Mouse (Mus musculus) retina, adult 2 months (tissue): ENCODE data around the gene Anapc15.

Source experiments
- DNase-seq: peaks from one replicate; pipeline ENCODE4 v3.0.0-alpha.2; 2012; ENCODE audit warnings: low read depth, low spot score

Anapc15 gene

DNA sequence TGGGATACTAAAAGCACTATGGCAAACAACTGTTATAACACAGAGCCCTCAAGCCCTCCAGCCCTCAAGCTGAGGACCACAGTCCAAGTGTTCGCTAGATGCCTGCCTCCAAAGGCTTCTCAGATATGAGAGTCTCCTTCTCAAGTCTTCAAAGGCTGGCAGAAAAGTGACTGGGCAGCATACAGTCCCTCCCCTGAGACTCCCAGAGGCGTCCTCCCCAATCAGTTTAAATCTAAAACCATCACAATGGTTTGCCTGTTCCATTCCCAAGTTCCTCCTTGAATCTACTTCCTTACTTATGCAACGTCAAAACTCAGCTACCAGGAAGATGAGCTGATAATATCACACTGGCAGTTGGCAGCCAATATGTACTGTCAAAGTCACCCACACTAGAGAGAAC lies at the start of gene Anapc15:
Anapc15 (plus strand) TSS at position 301 of the 400 bp plus-strand sequence.
- no peak for DNase-seq

DNA sequence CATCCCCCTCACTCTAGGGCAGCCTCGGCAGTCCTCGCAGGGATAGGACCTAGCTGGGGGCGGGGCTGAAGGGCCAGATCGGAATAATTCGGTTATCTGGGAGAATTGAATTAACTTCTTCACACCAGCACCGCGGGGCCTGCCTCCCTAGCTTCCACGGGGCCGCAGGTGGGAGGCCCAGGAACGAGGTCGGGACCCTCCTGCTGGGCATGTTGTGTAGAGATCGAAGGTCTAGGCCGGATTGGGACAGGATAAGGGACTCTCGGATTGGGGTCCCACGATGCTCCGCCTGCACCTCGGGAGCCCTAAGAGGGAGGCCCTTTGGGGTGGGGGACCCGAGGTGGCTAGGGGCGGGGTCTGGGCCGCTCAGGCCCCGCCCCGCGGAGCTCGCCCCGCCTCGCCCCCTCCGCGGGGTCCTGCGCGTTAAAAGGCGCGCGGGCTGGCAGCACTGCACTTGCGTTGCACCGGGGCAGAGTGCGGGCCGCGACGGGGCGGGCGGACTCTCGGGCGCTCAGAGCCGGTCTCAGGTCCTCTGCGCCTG lies 45.6 kb upstream of the Anapc15 start, which contains the start of gene Phox2a:
Phox2a (plus strand) TSS at position 453 of the 541 bp plus-strand sequence.
- no peak for DNase-seq

DNA sequence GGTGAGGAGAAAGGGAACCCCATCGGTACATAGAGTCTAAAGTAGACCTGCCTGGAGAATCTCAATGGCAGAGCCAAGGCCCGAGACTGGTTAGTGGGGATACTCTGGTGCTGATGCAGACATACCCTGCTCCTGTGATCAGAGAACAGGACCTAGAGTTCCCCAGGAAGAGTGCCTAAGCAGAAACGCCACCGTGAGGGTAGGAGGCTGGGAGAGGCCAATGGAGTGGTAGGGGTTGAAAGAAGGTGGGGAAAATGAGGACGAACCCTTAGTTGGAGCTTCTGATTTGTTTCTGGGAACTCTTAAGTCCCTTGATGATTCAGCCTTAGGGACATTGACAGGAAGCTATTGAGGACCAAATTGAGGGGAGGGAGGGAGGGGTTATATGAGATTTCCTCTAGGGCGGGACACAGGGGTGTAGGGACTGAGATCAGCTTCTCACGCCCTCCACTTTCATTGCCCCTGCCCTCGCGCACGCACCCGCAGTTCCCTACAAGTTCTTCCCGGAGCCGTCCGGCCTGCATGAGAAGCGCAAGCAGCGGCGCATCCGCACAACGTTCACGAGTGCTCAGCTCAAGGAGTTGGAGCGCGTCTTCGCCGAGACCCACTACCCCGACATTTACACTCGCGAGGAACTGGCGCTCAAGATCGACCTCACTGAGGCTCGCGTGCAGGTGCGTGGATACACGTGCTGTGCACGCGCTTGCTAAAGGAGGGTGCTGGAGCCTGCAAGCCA lies 43.1 kb upstream of the Anapc15 start:
- DNase-seq, result no peak

DNA sequence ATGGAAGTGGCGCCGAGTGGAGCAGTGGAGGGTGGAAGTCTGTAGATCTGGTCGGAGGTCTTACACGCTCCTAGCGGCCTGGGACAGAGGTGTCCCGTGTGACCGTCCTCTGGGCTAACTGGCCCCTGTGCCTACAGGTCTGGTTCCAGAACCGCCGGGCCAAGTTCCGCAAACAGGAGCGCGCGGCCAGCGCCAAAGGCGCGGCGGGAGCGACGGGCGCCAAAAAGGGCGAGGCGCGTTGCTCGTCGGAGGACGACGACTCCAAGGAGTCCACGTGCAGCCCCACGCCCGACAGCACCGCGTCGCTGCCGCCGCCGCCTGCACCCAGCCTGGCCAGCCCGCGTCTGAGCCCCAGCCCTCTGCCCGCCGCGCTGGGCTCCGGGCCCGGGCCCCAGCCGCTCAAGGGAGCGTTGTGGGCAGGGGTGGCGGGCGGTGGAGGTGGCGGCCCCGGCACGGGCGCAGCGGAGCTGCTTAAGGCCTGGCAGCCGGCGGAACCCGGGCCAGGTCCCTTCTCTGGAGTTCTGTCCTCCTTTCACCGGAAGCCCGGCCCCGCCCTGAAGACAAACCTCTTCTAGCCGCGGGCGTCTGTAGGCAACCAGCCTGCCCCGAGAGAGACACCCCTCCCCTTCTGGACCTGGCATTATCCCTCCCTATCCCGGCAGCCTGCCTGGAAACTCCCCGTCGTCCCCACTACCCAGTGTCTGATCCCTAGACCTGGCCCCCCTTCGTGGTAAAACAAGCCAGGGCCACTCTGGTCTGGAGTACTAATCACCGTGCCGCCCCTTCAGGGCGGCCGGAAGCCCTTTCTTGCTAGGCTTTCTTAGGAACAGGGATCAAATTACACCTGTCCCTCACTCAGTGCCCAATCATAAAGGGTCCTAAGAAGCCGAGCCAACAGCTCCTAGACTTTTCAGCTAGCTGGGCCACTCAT lies 41.7 kb upstream of the Anapc15 start:
- no peak for DNase-seq

GRCm38 (mm10) chr7:101822836-101823757 lies 40.4 kb upstream of the Anapc15 start:
- DNase-seq, result no peak

DNA sequence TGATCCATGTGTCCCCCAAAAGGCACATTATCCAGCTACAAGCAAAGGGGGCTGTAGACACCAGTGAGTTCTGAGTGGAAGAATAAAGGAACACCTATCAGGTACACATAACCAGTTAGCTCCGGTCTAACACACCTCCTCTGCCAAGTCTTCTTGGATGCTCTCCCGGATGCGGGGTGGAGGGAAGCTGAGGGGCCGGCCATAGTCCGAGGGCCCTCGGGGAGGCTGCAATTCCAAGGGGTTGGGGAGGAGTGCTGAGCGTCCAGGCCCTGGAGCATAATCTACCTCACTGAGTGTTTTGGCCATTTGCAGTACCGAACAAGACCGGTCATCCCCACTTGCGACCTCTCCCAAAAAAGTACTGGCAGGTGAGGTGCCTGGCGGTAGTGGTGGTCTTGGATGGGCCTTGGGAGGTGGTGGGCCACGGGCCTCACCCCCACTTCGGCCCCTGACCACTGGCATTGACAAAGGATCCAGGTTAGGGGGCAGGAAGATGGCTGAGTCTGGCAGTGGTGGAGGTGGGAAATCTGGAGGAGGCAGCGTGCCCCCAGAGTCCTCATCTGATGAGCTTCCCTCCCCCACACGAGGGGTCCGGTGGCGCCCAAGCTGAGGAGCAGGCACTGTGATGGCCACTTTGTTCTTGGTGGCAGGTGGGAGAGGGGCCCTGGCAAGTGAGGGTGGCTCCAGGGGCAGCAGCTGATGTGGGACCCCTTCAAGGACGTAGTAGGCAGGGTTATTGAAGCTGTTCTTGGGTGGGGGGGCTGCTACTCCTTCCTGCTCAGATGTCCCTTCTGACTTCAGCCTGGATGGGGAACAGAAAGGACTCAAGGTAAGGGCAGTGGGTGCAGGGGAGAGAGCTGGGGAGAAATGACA lies 39.5 kb upstream of the Anapc15 start:
- DNase-seq, result no peak

GRCm38 (mm10) chr7:101830373-101830772 lies 33.1 kb upstream of the Anapc15 start:
- DNase-seq, result no peak

- DNase-seq, result no peak
Observed at GRCm38 (mm10) chr7:101831437-101831836, 32.1 kb upstream of the Anapc15 start.

- DNase-seq, result no peak
Observed at GRCm38 (mm10) chr7:101832372-101832771, 31.1 kb upstream of the Anapc15 start.

- no peak for DNase-seq
Observed at GRCm38 (mm10) chr7:101833352-101833751, 30.2 kb upstream of the Anapc15 start.

- no peak for DNase-seq
Observed at GRCm38 (mm10) chr7:101833916-101834584, 29.5 kb upstream of the Anapc15 start.

- no peak for DNase-seq
Observed at GRCm38 (mm10) chr7:101834903-101835302, 28.6 kb upstream of the Anapc15 start.

DNA sequence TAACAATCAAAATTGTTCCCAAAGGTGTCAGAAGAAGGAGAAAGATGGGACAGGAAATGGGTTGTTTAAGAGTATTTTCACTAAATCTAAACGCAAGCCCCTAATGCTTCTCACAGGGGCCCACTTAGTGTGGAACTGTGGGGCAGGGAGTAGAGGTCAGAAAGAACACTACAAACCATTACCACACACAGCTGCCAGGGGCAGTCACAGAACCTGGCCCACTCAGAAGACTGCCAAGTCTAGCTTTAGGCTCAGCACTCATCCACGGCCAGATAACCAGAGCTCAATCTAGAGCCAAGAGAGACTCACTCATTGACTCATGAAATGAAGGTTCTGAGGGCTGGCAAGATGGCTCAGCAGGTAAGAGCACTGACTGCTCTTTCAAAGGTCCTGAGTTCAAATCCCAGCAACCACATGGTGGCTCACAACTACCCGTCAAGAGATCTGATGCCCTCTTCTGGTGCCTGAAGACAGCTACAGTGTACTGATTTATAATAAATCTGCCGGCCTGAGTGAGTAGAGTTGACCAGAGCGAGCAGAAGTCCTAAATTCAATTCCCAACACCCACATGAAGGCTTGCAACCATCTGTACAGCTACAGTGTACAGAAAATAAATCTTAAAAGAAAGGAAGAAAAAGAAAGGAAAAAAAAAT lies 27.9 kb upstream of the Anapc15 start:
- no peak for DNase-seq

GRCm38 (mm10) chr7:101836271-101837153 lies 27.0 kb upstream of the Anapc15 start:
- no peak for DNase-seq

DNA sequence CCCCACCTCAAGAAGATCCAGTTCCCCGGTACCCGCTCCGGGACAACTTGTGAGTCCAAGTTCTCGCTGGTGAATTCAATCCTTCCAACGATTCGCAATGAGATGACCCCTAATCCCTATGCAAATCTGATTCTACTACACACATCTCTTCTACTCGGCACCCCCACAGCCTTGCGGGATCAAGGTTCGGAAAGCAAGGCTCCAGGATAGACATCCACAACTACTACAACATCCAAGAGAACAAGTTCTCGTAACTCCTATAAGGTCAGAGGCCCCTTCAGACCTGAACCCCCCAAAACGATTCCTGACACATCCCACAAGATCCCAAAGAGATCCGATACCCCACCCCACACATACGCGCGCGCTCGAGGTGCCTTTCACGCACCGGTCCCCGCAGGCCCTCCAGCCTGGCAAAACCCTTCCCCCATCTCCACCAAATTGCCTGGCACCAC lies 26.3 kb upstream of the Anapc15 start:
- no peak for DNase-seq

DNA sequence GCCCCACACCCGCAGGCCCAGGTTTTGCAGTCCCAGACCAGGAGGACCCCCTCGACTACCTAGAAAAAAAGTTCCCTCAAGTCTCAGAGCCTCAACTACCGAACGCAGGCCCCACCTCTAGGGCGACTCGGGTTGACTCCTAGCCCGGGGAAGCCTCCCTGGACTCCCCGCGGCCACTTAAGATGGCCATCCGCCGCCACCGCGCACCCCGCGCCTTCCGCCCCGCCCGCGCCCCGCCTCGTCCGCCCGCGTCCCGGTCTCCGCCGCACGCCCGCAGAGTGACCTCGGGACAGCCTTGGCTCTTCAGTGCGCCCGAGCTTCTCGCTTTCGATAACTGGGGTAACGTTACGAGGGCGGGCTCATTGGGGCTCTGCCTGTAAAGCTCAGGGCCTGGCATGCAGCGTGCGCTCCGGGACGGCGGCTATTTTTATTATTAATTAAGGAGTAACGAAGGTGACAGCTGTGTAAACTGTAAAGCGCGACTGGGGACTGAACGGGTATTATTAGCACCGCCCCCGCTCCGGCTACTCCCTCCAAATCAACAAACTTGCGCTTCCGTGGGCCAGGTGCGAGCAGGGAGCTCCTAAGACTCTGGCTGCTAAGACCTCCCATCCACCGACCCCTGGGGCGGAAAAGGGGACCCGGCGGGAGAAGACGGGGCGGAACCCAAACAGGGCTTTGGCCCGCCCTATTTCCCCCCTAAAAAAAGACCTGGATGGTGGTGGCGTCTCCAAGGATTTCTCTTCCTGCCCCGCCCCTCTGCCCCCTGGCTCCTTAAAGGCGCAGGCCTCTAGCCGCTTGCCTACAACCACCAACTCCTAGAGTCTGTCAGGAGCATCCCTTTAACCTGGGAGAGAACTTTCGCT lies 25.7 kb upstream of the Anapc15 start, which contains the start of gene Inppl1:
Inppl1 (minus strand) TSS at position 624 of the 866 bp plus-strand sequence.
- peak; percentile 51 for DNase-seq

DNA sequence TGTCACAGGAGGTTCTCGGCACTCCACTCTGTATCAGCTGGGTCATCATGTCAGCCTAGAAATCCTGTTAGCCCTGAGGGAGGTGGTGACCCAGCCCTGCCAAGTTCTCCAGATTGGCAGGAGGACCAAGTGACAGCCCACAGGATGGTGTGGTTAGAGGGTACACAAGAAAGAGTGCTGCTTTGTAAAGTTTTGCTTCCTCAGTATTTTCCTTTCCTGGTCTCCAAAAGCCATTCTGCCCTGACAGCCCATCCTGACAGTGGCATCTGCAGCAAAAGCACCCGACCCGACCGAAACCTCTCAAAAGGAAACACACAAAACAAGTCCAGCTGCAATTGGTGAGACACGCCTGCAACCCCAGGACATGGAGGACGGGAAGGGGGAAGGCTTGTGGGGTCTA lies 19.3 kb upstream of the Anapc15 start:
- no peak for DNase-seq
